Mouse (Mus musculus) cerebellum, adult 2 months (tissue): ENCODE data around the gene Rer1. TPM values are rescaled to one million over a fixed set of nuclear protein-coding genes. Genes with fewer than 3 reads are reported as not detected.
"Not testable (repeated sequence)": the region's sequence is repeated elsewhere in the genome, so short reads cannot be mapped to it uniquely, and the experiment has no call there.

Experiments
- DNase-seq, 2 experiments: peaks; one replicate each; pipeline ENCODE4 v3.0.0; 2021
- H3K27ac ChIP-seq: fragments of 200-500 bp; 2 replicates; pipeline ENCODE4 v1.5.1; 2012; ENCODE audit warnings: low read length, control low read depth, inconsistent platforms; ENCODE audit not compliant: insufficient read depth
- H3K27me3 ChIP-seq: fragments of 200-500 bp; 2 replicates; pipeline ENCODE4 v1.6.1; 2012; ENCODE audit warnings: inconsistent platforms, mild to moderate bottlenecking, low read length, moderate library complexity; ENCODE audit not compliant: control insufficient read depth, insufficient read depth
- H3K4me1 ChIP-seq: fragments of 200-500 bp; 2 replicates; pipeline ENCODE4 v1.6.1; 2011; ENCODE audit warnings: low read length; ENCODE audit not compliant: control insufficient read depth, insufficient read depth
- H3K4me3 ChIP-seq: fragments of 200-500 bp; replicated peaks from 2 replicates; pipeline ENCODE3; 2011; ENCODE audit warnings: mild to moderate bottlenecking, low read depth, low read length, control low read depth; ENCODE audit not compliant: insufficient read depth
- CTCF ChIP-seq: fragments of 200-500 bp; IDR thresholded peaks from 2 replicates; pipeline ENCODE4 v1.5.1; 2011; ENCODE audit warnings: low read depth, mild to moderate bottlenecking, control low read depth, low read length, moderate library complexity, borderline replicate concordance; ENCODE audit not compliant: insufficient read depth
- POLR2A ChIP-seq: fragments of 200-500 bp; IDR thresholded peaks from 2 replicates; pipeline ENCODE4 v1.6.1; 2011; ENCODE audit warnings: low read length, control low read depth, borderline replicate concordance; ENCODE audit not compliant: insufficient read depth
- WGBS: fragments of 180-500 bp; shearing (Covaris S2); methylation state at CpG from one replicate; pipeline ENCODE4 v1.1.7; 2018; 5-methylcytosine and 5-hydroxymethylcytosine counted together
- polyA plus RNA-seq: library from polyadenylated mRNA; depleted of rRNA; stranded (reverse); fragments of >200 nt; gene quantifications from 2 replicates; pipeline ENCODE4 v1.2.3, GENCODE M21; 2012

Rer1 gene
- polyA plus RNA-seq, 1 experiment = 102 TPM

- H3K4me3 ChIP-seq = no peak overlapping the region
- peak overlapping the region; percentile 32; the same call in 1 of the 2 replicates for H3K27ac ChIP-seq
- peaks cover 32% of the 10 kb centered on the region for H3K4me1 ChIP-seq
- TF ChIP-seq CTCF (no peak), POLR2A (no peak)
- H3K27me3 ChIP-seq = no peaks in the 10 kb centered on the region
- DNase-seq = no peak
- WGBS = 90% methylated on average over 13 of the region's 13 CpGs
Measured at GRCm38 (mm10) chr4:155090688-155091449, 4.7 kb upstream of the Rer1 start.

GRCm38 (mm10) chr4:155090147-155090546 lies 4.0 kb upstream of the Rer1 start:
- no peaks in the 10 kb centered on the region for H3K27me3 ChIP-seq
- peaks cover 30% of the 10 kb centered on the region for H3K4me1 ChIP-seq
- H3K27ac ChIP-seq = no peak overlapping the region
- TF ChIP-seq CTCF (no peak), POLR2A (no peak)
- H3K4me3 ChIP-seq = no peak overlapping the region
- WGBS = 88% methylated on average over 4 of the region's 4 CpGs
- DNase-seq = no peak

GRCm38 (mm10) chr4:155089241-155089640 lies 3.1 kb upstream of the Rer1 start:
- 94% methylated on average over 5 of the region's 5 CpGs for WGBS
- TF ChIP-seq CTCF (no peak), POLR2A (no peak)
- no peaks in the 10 kb centered on the region for H3K27me3 ChIP-seq

GRCm38 (mm10) chr4:155085206-155086107 lies 725 bp downstream of the Rer1 start:
- no peak for TF ChIP-seq CTCF
- no peak for TF ChIP-seq POLR2A
- DNase-seq = no peak
- 5% methylated on average over 35 of the region's 35 CpGs for WGBS
- H3K27ac ChIP-seq = no peak overlapping the region
- peak overlapping the region; percentile 88 for H3K4me3 ChIP-seq
- no peaks in the 10 kb centered on the region for H3K27me3 ChIP-seq
- H3K4me1 ChIP-seq = peaks cover 10% of the 10 kb centered on the region

More at GRCm38 (mm10) chr4:155089241-155089640, 3.1 kb upstream of the Rer1 start:
- Histone ChIP-seq H3K4me1 (peaks cover 30% of the 10 kb centered on the region), H3K4me3 (no peak overlapping the region), H3K27ac (no peak overlapping the region)
- no peak for DNase-seq

DNA sequence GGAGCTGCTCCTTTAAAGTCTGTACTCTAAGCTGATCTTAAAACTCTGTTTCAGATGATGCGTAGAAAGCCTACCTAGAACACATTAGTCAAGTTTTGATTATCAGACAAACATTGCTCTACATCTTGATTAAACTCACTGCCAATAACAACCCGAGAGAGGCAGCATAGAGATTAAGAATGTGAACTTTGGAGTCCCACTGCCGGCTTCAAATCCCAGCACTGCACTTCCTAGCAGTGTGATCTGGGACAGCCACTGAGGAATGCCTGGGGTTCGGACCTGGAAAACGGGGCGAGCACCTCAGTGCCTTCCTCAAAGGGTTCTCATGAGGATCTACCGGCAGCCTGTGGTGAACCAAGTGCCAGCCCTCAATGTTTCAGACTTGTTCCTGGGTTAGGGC lies 1.8 kb downstream of the Rer1 start:
- TF ChIP-seq POLR2A (no peak), CTCF (no peak)
- no peak overlapping the region for H3K27ac ChIP-seq
- DNase-seq = no peak
- H3K4me1 ChIP-seq = peaks cover 13% of the 10 kb centered on the region
- H3K4me3 ChIP-seq = peak overlapping the region; percentile 11
- no peaks in the 10 kb centered on the region for H3K27me3 ChIP-seq
- WGBS = 79% methylated on average over 7 of the region's 7 CpGs

GRCm38 (mm10) chr4:155083553-155083952 lies 2.6 kb downstream of the Rer1 start:
- no peak overlapping the region for H3K27ac ChIP-seq
- TF ChIP-seq CTCF (no peak), POLR2A (no peak)
- WGBS = 84% methylated on average over 4 of the region's 4 CpGs
- no peak overlapping the region for H3K4me3 ChIP-seq
- no peak for DNase-seq
- peaks cover 16% of the 10 kb centered on the region for H3K4me1 ChIP-seq
- H3K27me3 ChIP-seq = no peaks in the 10 kb centered on the region

GRCm38 (mm10) chr4:155079666-155080065 lies 6.5 kb downstream of the Rer1 start:
- TF ChIP-seq CTCF (no peak), POLR2A (no peak)

DNA sequence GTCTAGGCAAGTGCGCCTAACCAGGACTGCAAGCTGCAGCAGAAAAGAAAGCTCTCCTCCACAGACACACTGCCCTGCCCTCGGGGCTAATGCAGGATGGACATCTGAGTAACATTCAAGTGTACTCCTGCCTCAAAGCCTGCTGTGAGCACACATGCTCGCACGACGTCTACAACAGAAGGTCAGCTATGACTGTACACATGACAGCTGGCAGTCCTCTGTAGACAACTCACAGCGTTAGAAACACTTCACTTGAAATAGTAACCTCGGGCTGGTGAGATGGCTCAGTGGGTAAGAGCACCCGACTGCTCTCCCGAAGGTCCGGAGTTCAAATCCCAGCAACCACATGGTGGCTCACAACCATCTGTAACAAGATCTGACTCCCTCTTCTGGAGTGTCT lies 7.4 kb downstream of the Rer1 start:
- WGBS = 14% methylated on average over 10 of the region's 10 CpGs
- DNase-seq = peak; percentile 51 to 74
- H3K27me3 ChIP-seq = not testable (repeated sequence)

More at GRCm38 (mm10) chr4:155079666-155080065, 6.5 kb downstream of the Rer1 start:
- Histone ChIP-seq H3K4me1 (peaks cover 21% of the 10 kb centered on the region), H3K27me3 (no peaks in the 10 kb centered on the region), H3K4me3 (no peak overlapping the region), H3K27ac (no peak overlapping the region)
- no peak for DNase-seq
- WGBS = 77% methylated on average over 6 of the region's 6 CpGs

More for the DNA sequence above, 7.4 kb downstream of the Rer1 start:
- H3K4me3 ChIP-seq = not testable (repeated sequence)
- H3K27ac ChIP-seq = peak overlapping the region; percentile 28
- peaks cover 23% of the 10 kb centered on the region for H3K4me1 ChIP-seq
